Mouse (Mus musculus): ENCODE data around the gene Serpine1.
A peak's percentile ranks its signal among the peaks of the same experiment; 100 is the strongest.
"Not testable (repeated sequence)": the region's sequence is repeated elsewhere in the genome, so short reads cannot be mapped to it uniquely, and the experiment has no call there.

Gene Serpine1

DNA sequence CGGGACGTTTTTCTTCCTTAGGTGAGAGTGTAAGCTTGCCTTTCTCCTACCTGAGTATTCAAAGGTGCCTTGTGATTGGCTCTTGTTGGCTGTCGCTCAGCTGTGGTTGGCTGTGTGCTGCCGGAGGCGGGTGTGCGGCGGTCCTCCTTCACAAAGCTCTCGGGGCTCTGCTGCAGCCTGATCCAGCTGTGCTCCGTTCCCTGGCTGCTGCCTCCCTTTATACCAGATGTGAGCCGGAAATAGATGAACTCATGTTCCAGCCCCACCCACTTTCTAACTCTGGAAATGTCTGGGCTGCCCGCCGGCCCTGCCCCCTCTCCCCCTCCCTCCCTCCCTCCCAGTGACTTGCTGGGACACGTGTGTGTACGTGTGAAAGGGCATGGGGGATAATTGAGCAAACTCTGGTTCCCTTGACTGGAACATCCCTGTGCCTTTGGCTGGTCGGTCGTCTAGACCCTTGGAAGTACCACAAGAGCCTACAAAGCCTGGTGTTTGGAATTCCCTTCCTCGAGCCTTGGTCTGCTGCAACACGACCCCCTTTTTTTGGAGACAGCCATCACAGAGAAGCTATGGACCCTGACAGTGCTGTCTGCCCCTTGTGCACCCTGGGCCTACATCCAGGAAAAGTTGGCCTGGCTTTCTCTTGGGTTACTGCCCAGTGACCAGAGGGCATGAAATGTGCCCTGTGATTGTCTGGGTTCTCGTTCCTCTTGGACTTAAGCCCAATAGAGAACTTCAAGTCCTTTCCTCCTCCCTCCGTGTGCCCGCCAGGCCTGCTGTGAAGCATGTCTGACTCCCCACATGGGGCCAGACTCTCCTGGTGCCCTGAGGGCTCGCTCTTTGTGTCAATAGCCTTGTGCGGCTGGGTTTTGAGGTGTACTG lies at the start of gene Serpine1:
Serpine1 (minus strand) TSS at position 190 of the 882 bp plus-strand sequence.
- DNase-seq: peak; percentile 91

DNA sequence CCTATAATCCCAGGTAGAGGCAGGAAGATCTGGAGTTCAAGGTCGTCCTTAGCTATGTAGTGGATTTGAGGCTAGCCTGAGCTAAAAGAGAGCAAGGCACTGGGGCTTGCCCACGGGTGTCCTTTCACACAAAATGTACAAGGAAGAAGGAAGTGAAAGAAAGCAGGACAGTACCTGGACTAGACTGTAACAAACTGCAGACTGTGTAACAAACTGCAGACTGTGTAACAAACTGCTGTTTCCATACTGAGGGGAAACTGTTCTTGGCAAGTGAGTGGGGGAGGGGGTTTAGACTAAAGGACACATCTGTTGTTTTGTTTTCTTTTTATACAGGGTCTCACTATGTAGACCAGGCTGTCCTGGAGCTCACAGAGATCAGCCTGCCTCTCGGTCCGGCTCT lies 49.2 kb upstream of the Serpine1 start:
- no peak for DNase-seq

DNA sequence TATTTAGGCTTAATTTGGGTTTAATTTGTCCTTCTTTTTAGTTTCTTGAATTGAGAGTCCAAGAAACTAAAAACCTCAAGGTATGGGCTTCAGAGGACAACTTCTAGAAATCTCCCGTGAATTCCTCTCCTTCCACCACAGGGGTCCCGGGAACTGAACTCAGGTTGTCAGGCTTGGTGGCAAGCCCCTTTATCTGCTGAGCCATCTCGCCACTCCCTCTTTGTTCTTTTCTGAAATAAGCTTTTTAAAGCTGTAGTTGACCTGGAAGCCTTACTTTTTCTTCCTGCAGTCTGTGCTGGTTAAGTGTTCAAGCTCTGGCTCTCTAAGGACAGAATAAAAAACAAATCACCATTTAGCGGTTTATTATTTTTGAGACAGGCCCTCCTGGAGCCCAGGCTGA lies 46.8 kb upstream of the Serpine1 start:
- no peak for DNase-seq

DNA sequence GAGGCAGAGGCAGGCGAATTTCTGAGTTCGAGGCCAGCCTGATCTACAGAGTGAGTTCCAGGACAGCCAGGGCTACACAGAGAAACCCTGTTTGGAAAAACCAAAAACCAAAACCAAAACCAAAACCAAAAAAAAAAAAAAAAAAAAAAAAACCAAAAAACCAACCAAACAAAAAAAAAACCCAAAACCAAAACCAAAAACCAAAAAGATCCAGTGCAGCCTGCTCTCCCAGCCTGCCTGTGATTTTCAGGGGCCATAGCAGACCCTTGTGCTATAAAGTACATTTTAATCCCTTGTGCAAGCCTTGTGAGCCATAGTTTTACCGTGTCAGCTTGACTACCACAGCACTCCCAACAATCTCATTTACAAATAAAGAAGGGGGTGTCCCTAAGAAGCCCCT lies 45.9 kb upstream of the Serpine1 start:
- not testable (repeated sequence) for DNase-seq

DNA sequence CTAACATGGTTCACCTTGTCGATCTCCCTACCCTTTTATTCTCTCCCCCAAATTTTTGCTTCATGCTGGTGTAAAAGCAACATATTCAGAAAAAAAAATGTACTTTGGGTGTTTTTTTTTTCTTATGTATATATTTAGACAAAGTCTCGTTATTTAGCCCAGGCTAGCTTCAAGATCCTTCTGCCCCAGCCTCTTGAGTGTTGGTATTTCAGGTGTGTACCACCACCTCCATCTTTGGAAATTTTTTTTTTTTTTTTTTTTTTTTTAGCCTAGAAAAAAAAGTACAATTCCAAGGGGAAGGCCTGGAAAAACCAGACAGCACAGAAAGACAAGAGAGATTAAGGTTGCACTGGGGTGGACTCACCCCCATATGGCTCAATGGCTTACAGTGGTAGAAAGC lies 44.9 kb upstream of the Serpine1 start:
- no peak for DNase-seq

DNA sequence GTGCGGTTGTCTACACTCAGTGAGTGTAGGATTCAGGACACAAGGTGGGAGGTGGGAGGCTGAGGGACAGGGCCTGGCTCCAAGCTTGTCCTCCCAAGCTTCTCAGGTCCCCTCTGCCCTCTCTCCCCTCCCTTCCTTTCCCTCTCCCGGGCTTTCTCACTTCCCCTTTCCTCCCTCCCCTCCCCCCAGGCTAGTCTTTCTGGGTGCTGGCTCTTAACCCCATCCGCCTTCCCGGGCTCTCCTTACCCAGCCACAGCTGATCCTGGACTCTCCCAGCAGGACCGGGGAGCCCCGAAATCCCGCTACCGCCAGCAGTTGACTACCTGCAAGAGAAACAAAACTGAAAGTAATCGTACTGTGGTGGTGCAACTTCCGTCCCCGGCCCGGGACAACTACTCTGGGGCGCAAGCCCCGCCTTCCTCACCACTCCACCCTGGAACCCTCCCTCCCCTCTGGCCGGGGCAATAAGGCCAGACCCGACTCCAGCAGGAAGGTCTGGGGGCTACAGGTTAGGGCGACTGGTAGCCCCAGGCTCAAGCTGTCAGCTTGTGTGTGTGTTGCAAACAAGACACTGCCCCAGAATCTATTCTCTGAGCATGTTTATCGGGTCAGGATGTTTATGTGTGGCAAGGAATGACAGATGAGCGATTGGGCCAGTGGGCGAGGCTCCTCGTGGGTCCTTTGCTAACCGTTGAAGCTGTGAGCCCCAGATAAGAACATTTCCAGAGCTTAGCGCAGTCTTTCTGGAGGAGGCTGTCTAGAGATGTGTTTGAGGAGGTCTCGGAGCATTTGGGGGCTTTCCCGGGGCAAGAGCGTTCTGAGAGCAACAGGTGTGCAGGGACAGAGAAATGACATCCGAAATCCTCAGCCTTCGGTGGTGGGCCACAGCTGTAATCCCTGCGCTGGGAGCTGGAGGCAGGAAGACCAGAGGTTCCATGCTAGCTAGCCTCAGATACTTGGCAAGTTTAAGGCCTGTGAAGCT lies 44.1 kb upstream of the Serpine1 start, which contains the start of gene Trim56:
Trim56 (minus strand) TSS at position 344 of the 982 bp plus-strand sequence.
- DNase-seq: peak; percentile 86

DNA sequence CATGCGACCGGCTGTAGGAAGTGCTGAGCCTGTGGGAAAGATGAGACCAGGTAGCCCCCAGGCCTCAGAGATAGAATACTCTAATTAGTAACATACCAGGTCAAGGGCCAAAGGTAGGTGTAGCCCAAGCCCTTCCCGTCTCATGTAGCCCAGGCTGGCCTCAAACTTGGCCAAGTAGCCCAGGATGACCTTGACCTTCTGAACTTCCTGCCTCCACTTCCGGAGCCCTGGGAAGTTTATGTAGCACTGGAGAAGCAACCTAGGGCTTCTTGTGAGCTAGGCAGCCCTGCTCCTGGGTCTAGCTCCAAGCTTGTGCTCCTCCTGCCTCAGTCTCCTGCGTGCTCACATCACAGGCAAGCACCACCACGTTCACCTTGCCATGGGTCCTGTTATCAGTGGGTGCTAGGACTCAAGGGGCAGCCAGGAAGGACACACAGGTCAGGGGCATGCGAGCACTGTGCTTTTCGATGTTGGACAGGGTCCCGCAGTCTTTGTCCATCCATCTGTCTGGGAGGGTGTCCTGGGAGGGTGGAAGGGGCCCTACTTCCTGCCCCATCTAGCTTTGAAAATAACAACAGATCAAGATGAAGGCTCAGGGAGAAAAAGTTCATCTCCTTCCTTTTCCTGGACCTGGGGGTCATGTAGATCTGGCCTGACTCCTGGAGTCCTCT lies 43.0 kb upstream of the Serpine1 start:
- DNase-seq: no peak

DNA sequence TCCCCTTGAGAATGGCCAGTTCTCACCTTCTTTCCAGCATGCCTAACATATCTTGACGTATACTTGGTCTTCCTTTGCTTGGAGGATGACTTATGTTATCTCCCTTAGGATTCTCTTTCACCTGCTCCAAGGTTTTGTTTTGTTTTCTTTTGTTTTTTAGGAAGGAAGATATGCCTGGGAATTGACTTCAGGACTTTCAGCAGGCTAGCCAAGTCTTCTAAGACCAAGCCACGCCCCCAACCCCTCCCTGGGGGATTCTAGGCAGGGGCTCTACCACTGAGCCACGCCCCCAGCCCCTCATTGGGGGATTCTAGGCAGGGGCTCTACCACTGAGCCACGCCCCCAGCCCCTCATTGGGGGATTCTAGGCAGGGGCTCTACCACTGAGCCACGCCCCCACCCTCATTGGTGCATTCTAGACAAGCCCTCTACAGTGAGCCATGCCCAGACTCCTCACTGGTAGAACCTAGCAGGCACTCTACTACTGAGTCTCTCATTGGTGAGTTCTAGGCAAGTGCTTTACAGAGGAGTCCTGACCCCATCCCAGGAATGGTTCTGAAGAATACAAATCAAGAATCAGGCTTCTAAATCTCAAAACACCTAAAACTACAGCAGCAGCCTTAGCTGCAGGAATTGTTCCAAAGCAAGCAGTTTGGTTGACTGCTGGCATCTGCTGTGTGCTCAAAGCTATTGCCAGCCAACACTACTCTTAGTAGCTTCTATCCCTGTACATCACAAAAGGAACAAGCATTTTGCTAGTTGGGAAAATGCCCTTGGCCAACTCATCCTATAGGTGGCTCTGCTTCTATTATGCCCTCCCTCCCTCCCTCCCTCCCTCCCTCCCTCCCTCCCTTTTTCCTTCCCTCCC lies 39.7 kb upstream of the Serpine1 start:
- DNase-seq: no peak

DNA sequence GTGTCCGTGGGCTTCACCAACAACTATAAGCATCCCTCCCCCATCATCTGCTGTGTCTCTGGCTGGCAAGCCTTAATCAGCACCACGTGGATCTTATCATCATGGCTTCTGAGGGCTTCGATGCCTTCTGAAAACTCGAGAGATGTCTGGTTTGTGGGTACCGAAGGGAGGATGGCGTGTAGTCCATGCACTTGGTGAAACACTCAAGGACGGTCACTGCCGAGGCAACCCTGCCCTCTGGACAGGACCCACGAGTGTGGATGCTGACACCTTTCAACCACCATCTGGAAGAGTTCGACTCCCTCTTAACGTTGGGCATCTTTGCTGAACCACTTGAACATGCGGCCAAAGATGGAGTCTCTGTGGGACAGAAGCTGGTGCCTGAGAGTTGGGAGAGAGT lies 38.8 kb upstream of the Serpine1 start:
- no peak for DNase-seq

DNA sequence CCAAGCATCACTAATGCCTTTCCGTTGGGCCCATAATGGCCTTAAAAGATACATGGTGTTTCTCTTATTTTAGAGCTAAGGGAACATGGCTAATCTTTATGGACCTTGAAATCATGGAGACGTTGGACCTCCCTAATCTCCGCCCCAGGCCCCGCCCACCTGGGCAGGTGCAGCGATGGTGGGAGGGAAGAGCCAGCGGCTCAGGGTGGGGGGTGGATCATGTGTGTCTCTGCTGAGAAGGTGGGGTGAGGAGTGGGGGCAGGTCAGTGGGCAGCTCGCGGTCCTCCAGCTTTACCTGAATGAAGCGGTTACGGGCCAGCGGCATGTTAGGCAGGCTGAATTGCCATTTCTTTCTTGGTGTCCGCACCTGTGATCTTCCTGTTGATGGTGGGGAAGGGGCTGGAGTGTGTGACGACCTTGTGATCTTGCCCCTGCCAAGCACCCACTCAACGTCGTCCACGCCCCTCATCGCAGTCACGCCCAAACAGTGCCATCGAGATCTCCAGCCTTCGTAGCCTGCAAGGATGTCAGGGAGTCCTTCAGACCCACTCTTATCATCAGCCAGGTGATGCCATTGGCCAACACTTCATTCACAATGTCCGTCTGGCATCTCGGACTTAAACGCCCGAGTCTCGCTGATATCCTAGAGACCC lies 38.0 kb upstream of the Serpine1 start:
- DNase-seq: peak; percentile 62

DNA sequence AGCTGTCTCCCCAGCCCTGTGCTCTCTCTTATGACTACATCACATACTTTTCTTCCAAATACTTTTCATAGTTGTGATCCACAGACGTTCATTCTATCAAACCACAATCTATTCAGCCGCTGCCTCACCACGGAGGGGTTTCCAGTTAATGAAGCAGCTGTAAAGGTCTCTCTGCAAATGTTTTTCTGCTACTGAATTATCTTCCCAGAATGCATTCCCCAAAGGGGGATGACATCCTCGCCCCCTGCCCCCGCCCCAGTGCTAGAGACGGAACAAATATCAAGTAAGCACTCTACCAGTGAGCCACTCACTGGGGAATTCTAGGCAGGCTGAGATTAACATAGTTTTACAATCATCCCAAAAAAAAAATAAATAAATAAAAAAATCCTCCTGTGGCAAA lies 36.0 kb upstream of the Serpine1 start:
- no peak for DNase-seq

DNA sequence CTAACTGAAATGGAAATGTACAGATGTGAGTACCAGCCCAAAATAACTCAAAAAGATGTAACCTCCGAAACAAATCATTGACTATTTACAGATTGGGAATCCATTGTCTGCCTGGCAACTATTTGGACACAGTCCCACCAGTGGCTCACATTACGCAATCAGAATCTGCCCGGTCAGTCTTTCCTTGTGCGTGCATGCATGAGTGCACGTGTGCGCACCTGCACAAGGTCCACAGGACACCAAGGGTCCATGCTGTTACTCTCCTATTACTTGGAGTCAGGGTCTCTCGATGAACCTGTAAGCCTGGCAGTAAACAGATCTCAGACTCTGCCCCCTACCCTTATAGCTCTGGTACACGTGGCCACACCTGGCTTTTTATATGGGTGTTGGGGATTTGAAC lies 35.6 kb upstream of the Serpine1 start:
- peak; percentile 56 for DNase-seq

DNA sequence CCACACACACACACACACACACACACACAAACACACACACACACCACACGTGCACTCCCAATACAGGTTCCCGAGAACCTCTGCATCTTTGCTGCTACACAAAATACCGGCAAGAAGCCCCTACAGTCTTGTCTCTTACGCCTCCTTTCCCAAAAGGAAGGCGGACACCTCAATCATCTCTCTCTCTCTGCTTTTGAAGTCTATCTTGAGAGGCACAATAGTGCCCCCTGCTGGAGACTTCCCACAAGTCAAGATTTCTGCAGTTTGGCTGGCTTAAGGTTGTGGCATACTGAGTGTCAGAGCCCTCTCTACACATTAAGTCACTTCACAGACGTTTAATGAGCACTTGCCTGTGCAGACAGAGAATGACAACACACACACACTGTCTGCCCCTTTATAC lies 35.0 kb upstream of the Serpine1 start:
- DNase-seq: peak; percentile 91

DNA sequence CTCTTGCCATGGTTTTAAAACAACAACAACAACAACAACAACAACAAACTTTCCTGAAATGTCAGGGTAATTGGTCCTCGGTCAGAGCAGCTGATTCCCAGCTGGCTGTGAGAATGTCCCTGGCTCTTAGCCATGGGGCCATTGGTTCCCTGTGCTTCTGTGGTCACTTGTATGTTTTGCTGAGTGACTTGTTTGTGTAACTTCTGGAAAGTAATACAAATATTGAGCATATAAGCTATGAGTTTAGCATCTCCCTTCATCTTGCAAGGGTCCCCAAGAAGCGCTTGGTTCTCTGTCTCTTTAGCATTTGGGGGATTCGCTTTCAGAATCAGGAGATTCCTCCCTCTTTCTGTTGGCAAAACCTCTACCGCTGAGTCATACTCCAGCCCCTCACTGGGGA lies 34.4 kb upstream of the Serpine1 start:
- DNase-seq: peak; percentile 76

DNA sequence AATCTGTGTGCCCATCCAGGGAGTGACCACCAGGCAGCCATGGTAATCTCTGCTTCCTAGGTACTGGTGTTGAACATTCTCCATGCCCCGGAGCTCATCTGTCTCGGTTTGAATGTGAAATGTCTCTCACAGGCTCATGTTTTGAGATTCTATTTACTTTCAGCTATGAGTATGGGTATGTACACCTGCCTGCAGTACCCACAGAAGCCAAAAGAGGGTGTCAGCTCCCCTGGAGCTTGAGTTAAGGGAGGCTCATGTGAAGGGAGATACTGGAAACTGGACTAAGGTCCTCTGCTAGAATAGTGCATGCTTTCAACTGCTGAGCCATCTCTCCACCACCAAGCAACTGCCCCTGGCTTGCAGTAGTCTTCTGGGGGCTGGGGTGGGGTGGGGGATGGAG lies 31.9 kb upstream of the Serpine1 start:
- DNase-seq: no peak

DNA sequence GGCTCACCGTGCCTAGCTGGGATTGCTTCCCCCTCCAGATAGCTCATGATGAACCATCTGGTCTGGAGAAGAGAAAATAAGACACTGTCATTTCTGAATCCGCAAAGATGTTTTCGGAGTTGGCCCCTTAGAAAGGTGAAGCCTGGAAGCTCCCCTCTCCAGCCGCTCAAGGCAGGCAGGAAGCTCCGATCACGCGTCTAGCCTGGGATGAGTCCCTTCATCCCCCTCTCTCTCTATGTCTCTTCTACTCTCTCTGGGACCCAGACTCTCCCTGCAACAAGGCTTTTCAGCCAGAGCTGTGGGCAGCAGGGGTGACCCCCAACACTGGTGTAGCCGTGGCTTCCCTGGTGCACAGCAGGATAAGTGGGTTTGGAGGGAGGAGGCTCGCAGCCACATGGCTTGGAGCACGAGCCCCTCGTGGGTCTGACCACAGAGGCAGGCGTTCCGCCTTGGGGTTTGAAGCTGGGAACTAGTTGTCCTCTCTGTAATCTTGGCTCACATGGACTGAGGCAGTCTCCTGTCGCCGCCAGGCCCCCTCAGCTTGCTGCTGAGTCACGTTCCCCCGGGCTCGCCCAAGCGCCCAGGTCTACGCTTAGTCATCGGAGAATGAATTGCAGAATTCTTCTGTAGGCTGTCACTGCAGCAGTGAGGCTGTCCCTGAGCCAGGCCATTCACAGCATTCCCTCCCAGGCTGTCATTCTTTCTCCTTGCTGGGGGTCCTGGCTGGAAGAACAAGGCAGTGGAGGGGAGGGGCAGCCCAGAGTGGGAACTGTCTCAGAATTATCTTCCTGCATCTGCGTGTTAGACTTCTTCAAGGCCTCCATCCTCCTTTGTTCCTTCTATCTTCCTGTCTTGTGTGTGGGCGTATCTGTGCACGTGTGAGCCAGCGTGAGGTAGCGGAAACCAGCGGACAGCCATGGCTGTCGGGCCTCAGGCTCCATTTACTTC lies 30.8 kb upstream of the Serpine1 start:
- DNase-seq: peak; percentile 32

DNA sequence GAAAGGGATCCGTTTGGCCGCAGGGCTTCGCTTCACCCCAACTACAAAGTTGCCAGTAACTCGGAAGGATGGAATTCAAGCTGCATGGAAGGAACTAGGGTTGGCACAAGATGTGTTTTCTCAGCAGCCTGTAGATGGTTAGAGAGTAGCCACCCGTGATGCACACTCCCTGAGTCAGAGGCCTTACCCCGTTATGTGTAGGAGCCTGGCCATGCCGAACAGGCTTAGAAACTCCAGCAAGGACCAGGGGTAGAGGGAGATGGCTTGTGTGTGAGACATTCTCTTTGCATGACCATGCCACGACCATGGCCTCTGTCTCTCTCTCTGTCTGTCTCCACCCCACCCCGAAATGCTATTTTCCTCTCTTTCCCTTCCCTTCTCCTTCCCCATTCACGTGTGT lies 30.0 kb upstream of the Serpine1 start:
- no peak for DNase-seq

DNA sequence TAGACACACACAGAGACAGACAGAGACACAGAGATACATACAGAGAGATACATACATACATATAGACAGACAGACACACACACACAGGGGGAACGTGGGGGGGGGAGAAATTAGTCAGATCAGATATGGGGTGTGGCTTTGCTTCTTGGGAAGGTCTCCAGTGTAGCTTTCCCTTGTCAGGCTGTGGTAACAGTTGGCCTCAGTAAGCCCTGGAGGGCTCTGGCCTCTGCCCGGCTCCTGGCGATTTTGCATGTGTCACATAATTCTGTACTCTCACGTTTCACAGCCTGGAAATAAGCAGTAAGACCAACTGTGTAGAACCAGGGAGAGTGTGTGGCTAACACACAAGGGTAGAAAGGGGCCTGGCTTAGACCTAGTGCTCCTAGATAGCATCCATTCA lies 28.6 kb upstream of the Serpine1 start:
- no peak for DNase-seq

DNA sequence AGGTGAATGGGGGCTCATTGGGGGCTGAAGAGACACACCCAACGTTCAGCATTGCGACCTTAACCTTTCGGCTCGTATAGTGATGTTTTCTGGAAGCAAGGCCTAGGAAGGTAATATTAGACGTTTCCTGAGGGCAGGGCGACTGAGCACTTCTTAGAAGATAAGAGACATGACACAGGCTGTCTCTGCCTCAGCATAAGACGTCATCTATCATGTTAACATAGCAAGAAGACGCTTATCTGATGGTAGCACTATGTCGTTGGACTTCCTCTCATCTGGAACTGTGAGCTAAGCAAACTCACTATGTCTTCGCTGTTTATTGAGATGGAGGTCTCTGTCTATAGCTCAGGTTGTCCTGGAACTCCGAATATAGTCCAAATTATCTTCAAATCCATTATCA lies 26.4 kb upstream of the Serpine1 start:
- no peak for DNase-seq

DNA sequence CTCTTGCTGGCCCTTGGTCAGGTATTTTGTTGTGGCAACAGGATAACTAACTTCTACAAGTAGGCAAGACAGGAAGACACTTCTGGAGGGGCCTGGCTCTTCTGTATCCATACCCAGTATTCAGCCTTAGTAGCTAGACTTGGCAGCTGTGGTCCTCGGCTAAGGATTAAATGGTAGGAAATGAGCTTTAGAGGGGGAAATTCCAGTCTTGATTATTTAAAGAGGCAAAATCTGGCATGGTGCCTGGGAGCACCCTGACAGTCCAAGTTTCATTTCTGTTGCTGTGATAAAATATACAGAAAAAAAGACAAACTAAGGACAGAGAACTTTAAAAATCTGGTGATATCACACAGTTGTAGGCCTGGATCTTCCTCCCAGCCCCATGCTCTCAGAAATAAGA lies 24.0 kb upstream of the Serpine1 start:
- DNase-seq: peak; percentile 87
